Mouse (Mus musculus) hindbrain, embryonic 16.5 days (tissue): ENCODE results near the gene Shroom3. TPM values are rescaled to one million over a fixed set of nuclear protein-coding genes. Genes with fewer than 3 reads are reported as not detected.
A peak's percentile ranks its signal among the peaks of the same experiment; 100 is the strongest.

Source experiments
- ATAC-seq: fragments of 200-750 bp; cut with Nextera tagmentation; 2 replicates; pipeline ENCODE4 v1.8.0; 2017; ENCODE audit warnings: moderate TSS enrichment, moderate library complexity
- H3K27ac ChIP-seq: fragments of 300-500 bp; sonication (generic); 2 replicates; pipeline ENCODE4 v1.5.1; 2014; ENCODE audit warnings: low read depth, mild to moderate bottlenecking, control low read depth, low read length, moderate library complexity
- H3K27me3 ChIP-seq: fragments of 300-500 bp; sonication (generic); replicated peaks from 2 replicates; pipeline ENCODE4 v1.6.1; 2014; ENCODE audit warnings: low read length; ENCODE audit not compliant: control insufficient read depth, insufficient read depth
- H3K36me3 ChIP-seq: fragments of 300-500 bp; sonication (generic); 2 replicates; pipeline ENCODE4 v1.6.1; 2014; ENCODE audit warnings: mild to moderate bottlenecking, low read length, moderate library complexity, mixed read lengths; ENCODE audit not compliant: control insufficient read depth, insufficient read depth
- H3K4me1 ChIP-seq: fragments of 300-500 bp; sonication (generic); 2 replicates; pipeline ENCODE4 v1.6.1; 2014; ENCODE audit warnings: low read depth, low read length; ENCODE audit not compliant: control insufficient read depth, insufficient read depth
- H3K4me2 ChIP-seq: fragments of 300-500 bp; sonication (generic); 2 replicates; pipeline ENCODE4 v1.6.1; 2014; ENCODE audit warnings: mild to moderate bottlenecking, low read length, control low read depth, moderate library complexity
- H3K4me3 ChIP-seq: fragments of 300-500 bp; sonication (generic); 2 replicates; pipeline ENCODE4 v1.5.1; 2014; ENCODE audit warnings: mild to moderate bottlenecking, low read length, control low read depth, moderate library complexity
- H3K9ac ChIP-seq: fragments of 300-500 bp; sonication (generic); 2 replicates; pipeline ENCODE4 v1.6.1; 2014; ENCODE audit warnings: low read depth, mild to moderate bottlenecking, control low read depth, low read length, moderate library complexity
- H3K9me3 ChIP-seq: fragments of 300-500 bp; sonication (generic); 2 replicates; pipeline ENCODE4 v1.6.1; 2014; ENCODE audit warnings: mild to moderate bottlenecking, low read length, moderate library complexity; ENCODE audit not compliant: control insufficient read depth
- whole genome bisulfite sequencing: fragments of 180-500 bp; shearing (Covaris S2); extraction: QIAGEN DNeasy Blood & Tissue Kit; methylation state at CpG from one replicate; pipeline ENCODE4 v1.1.7; 2014; 5-methylcytosine and 5-hydroxymethylcytosine counted together
- polyA plus RNA-seq: library from polyadenylated mRNA; unstranded; fragments of >200 nt; fragmentation: Nextera tagmentation; extraction: Ambion mirVana; gene quantifications from 2 replicates; pipeline ENCODE4 v1.2.1, GENCODE M21; 2015

Shroom3 gene
- polyA plus RNA-seq, 1 experiment from 2014 or later: 1.4 TPM

GRCm38 (mm10) chr5:92959287-92959686 lies 276.1 kb downstream of the Shroom3 start:
- ATAC-seq: no peak
- H3K27ac ChIP-seq: no peak overlapping the region
- WGBS: 92% methylated on average over 10 of the region's 10 CpGs
- no peaks in the 10 kb centered on the region for H3K36me3 ChIP-seq
- 0 out of 2 replicates have a peak, but pooled peaks cover 2% of the 10 kb centered on the region for H3K4me1 ChIP-seq
- H3K4me2 ChIP-seq: no peak overlapping the region
- H3K9me3 ChIP-seq: no peaks in the 10 kb centered on the region
- no peaks in the 10 kb centered on the region for H3K27me3 ChIP-seq
- no peak overlapping the region for H3K4me3 ChIP-seq
- H3K9ac ChIP-seq: no peak overlapping the region

GRCm38 (mm10) chr5:92959708-92960107 lies 276.5 kb downstream of the Shroom3 start:
- H3K4me2 ChIP-seq: no peak overlapping the region
- no peak overlapping the region for H3K27ac ChIP-seq
- H3K4me1 ChIP-seq: no peaks in the 10 kb centered on the region
- ATAC-seq: no peak
- no peaks in the 10 kb centered on the region for H3K36me3 ChIP-seq
- H3K4me3 ChIP-seq: no peak overlapping the region
- H3K9me3 ChIP-seq: no peaks in the 10 kb centered on the region
- 71% methylated on average over 9 of the region's 9 CpGs for WGBS
- no peak overlapping the region for H3K9ac ChIP-seq
- H3K27me3 ChIP-seq: no peaks in the 10 kb centered on the region

DNA sequence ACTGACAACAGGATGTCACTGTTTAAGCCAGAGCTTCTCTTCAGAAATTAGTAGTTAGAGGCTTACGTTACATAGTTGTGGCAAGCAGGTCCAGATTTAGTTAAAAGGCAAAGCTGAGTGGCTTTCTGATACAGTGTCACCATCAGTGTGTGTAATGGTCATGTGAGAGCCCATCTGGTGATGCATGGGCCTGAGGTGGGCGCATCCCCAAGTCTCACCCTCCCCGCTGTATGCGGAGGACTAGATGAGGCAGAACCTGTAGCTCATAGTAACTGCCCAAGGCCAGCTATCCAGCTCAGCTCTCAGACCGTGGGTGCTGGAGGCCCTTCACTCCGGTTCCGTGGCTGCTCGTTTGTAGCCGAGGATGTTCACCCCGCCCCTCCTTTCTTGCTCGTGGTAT lies 278.1 kb downstream of the Shroom3 start:
- ATAC-seq: no peak
- 0 out of 2 replicates have a peak overlapping the region, but pooled peaks have one; percentile 17 for H3K9ac ChIP-seq
- no peaks in the 10 kb centered on the region for H3K9me3 ChIP-seq
- H3K4me3 ChIP-seq: no peak overlapping the region
- no peaks in the 10 kb centered on the region for H3K36me3 ChIP-seq
- 65% methylated on average over 11 of the region's 11 CpGs for WGBS
- H3K27me3 ChIP-seq: no peaks in the 10 kb centered on the region
- H3K4me2 ChIP-seq: no peak overlapping the region
- no peak overlapping the region for H3K27ac ChIP-seq
- H3K4me1 ChIP-seq: no peaks in the 10 kb centered on the region

DNA sequence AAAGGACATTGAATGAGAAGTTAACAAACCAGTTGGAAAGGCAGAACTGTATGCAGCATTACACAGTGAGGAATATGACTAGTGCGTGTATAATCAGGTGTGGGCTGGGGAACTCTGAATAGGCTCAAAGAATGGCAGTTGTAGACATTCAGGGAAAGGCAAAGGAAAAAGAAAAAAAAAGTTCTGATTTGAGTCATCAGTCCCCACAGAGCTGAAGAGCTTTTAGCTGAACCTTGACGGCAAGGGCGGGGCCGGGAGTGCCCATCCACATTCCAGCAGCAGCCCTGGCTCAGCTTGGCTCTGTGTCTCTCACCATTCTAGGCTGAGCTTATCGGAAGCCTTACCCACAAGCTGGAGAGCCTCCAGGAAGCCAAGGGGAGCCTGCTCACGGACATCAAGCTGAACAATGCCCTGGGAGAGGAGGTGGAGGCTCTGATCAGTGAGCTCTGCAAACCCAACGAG lies 278.6 kb downstream of the Shroom3 start:
- no peaks in the 10 kb centered on the region for H3K9me3 ChIP-seq
- no peak overlapping the region for H3K4me2 ChIP-seq
- no peaks in the 10 kb centered on the region for H3K36me3 ChIP-seq
- 49% methylated on average over 7 of the region's 7 CpGs for WGBS
- ATAC-seq: no peak
- no peak overlapping the region for H3K4me3 ChIP-seq
- H3K27me3 ChIP-seq: no peaks in the 10 kb centered on the region
- no peak overlapping the region for H3K9ac ChIP-seq
- H3K4me1 ChIP-seq: no peaks in the 10 kb centered on the region
- H3K27ac ChIP-seq: no peak overlapping the region

GRCm38 (mm10) chr5:92964691-92965090 lies 281.5 kb downstream of the Shroom3 start:
- Histone ChIP-seq H3K27ac (no peak overlapping the region), H3K9ac (no peak overlapping the region), H3K27me3 (no peaks in the 10 kb centered on the region), H3K9me3 (no peaks in the 10 kb centered on the region), H3K4me2 (no peak overlapping the region), H3K36me3 (no peaks in the 10 kb centered on the region), H3K4me1 (no peaks in the 10 kb centered on the region), H3K4me3 (no peak overlapping the region)
- WGBS: 81% methylated on average over 13 of the region's 13 CpGs
- ATAC-seq: no peak

GRCm38 (mm10) chr5:92967143-92967542 lies 283.9 kb downstream of the Shroom3 start:
- no peak overlapping the region for H3K9ac ChIP-seq
- no peak overlapping the region for H3K4me2 ChIP-seq
- no peak overlapping the region for H3K4me3 ChIP-seq
- no peaks in the 10 kb centered on the region for H3K9me3 ChIP-seq
- 82% methylated on average over 9 of the region's 9 CpGs for WGBS
- H3K27me3 ChIP-seq: no peaks in the 10 kb centered on the region
- H3K36me3 ChIP-seq: no peaks in the 10 kb centered on the region
- no peak overlapping the region for H3K27ac ChIP-seq
- H3K4me1 ChIP-seq: no peaks in the 10 kb centered on the region
- no peak for ATAC-seq

- no peak for ATAC-seq
- WGBS: 91% methylated on average over 3 of the region's 3 CpGs
These were observed 284.7 kb downstream of the Shroom3 start for GRCm38 (mm10) chr5:92967906-92968305.

DNA sequence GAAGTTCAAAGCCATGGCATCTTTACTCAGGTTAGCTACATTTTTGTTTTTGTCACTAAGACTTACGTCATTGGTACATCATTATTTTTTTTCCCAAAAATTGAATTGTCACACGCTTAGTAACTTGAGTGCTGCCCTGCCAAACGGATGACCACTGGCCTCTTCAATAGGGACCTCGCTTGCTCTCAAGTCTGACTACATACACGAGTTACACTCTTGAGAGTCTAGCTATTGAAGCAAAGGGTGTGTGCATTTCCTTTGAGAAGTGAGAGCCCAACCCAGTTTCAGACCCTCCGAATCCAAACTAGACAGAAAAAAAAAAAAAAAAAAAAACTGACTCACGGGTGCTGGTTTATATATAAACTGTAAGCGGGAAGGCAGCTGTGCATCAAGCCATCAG lies 286.2 kb downstream of the Shroom3 start:
- Histone ChIP-seq H3K4me2 (no peak overlapping the region), H3K27me3 (no peaks in the 10 kb centered on the region), H3K9me3 (no peaks in the 10 kb centered on the region), H3K4me3 (no peak overlapping the region), H3K27ac (no peak overlapping the region), H3K36me3 (no peaks in the 10 kb centered on the region), H3K9ac (no peak overlapping the region), H3K4me1 (no peaks in the 10 kb centered on the region)
- 88% methylated on average over 8 of the region's 8 CpGs for WGBS
- no peak for ATAC-seq

More at GRCm38 (mm10) chr5:92967906-92968305, 284.7 kb downstream of the Shroom3 start:
- no peak overlapping the region for H3K4me2 ChIP-seq
- H3K4me1 ChIP-seq: no peaks in the 10 kb centered on the region
- H3K27me3 ChIP-seq: no peaks in the 10 kb centered on the region
- H3K27ac ChIP-seq: no peak overlapping the region
- H3K9me3 ChIP-seq: no peaks in the 10 kb centered on the region
- no peaks in the 10 kb centered on the region for H3K36me3 ChIP-seq
- H3K9ac ChIP-seq: no peak overlapping the region
- no peak overlapping the region for H3K4me3 ChIP-seq

- no peak overlapping the region for H3K4me2 ChIP-seq
- H3K27me3 ChIP-seq: no peaks in the 10 kb centered on the region
- H3K4me1 ChIP-seq: no peaks in the 10 kb centered on the region
- no peak overlapping the region for H3K9ac ChIP-seq
- H3K9me3 ChIP-seq: no peaks in the 10 kb centered on the region
- ATAC-seq: no peak
- no peak overlapping the region for H3K27ac ChIP-seq
- H3K4me3 ChIP-seq: no peak overlapping the region
- no peaks in the 10 kb centered on the region for H3K36me3 ChIP-seq
- 76% methylated on average over 2 of the region's 2 CpGs for WGBS
These were observed 286.7 kb downstream of the Shroom3 start for GRCm38 (mm10) chr5:92969926-92970325.

GRCm38 (mm10) chr5:92970480-92970879 lies 287.2 kb downstream of the Shroom3 start:
- H3K9me3 ChIP-seq: no peaks in the 10 kb centered on the region
- H3K36me3 ChIP-seq: no peaks in the 10 kb centered on the region
- ATAC-seq: no peak
- H3K27ac ChIP-seq: no peak overlapping the region
- H3K4me1 ChIP-seq: no peaks in the 10 kb centered on the region
- no peak overlapping the region for H3K4me3 ChIP-seq
- no peaks in the 10 kb centered on the region for H3K27me3 ChIP-seq
- H3K9ac ChIP-seq: no peak overlapping the region
- no peak overlapping the region for H3K4me2 ChIP-seq
- WGBS: 31% methylated on average over 7 of the region's 7 CpGs
